9 mouse cellular contexts compared by ENCODE assay signal in the genomic region with DNA sequence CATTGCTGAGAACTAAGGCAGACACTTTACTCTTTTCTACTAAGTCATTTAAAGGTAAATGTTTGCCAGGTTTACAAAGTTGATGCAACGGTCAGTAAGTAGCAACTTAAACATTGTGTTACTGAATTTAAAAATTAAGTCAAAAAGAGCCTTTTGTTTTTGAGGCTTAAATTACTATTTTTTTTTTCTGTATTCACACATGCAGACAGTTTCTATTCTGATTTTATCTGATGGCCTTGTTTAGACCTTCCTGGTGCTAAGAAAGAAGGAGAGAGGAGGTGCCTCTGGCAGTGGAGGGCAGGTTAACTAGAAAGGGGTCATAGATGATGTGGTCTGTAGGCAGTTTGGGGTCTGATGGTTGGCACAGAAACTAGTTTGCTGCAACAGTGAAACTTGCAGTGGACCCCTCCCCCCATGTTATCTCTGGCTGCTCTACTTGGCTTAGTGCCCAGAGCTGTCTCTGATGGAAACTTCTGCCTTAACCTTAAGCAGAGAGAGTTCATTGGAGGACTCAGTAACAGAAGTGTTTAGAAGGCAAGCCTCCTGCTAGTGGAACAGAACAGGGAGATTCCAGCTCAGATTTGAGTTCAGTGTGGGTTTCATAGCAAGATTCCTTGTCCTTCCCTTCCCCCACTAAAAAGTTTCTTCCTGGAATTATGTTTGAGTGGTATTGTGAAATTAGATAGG. TPM values are rescaled to one million over a fixed set of nuclear protein-coding genes. Genes with fewer than 3 reads are reported as not detected.
DNase-seq lines count a peak whose midpoint lies in the region; ATAC-seq and TF ChIP-seq lines count a peak whose summit lies in the region.
"Had no signal": no experiment of that assay in that cellular context is flagged by ENCODE, and none has a peak within 500 bp of the region (broad histone marks: within the 10 kb centered on the region; RNA-seq: fewer than 3 reads in every experiment).

No protein-coding gene starts in this region.

- H3K27me3 ChIP-seq in forebrain, embryonic 16.5 days (replicated peaks; ENCODE audit: control insufficient read depth, insufficient read depth, low read length) = no peaks in the 10 kb centered on the region
- H3K27me3 ChIP-seq in intestine, embryonic 15.5 days (replicated peaks) = no peaks in the 10 kb centered on the region
- no peaks in the 10 kb centered on the region for H3K27me3 ChIP-seq in lung, embryonic 15.5 days
- no peaks in the 10 kb centered on the region for H3K27me3 ChIP-seq in stomach, embryonic 15.5 days (replicated peaks)

- intact Hi-C loops in left cerebral cortex, postnatal 10 days (cut with DNase I) = no loop called here
- intact Hi-C loops in left cerebral cortex, adult 2 months (cut with DNase I) = no loop called here

- no peak overlapping the region for H3K4me2 ChIP-seq in forebrain, embryonic 16.5 days (ENCODE audit: low read length)
- no peak overlapping the region; the same call in 1 of the 2 replicates for H3K4me2 ChIP-seq in intestine, embryonic 15.5 days (replicated peaks)
- peak overlapping the region; percentile 23 for H3K4me2 ChIP-seq in lung, embryonic 15.5 days
- peak overlapping the region; percentile 30 for H3K4me2 ChIP-seq in stomach, embryonic 15.5 days

- H3K9me3 ChIP-seq in forebrain, embryonic 16.5 days (ENCODE audit: control insufficient read depth, low read length) = no peaks in the 10 kb centered on the region
- no peaks in the 10 kb centered on the region for H3K9me3 ChIP-seq in intestine, embryonic 15.5 days
- H3K9me3 ChIP-seq in lung, embryonic 15.5 days = no peaks in the 10 kb centered on the region
- no peaks in the 10 kb centered on the region for H3K9me3 ChIP-seq in stomach, embryonic 15.5 days

- peaks cover 35% of the 10 kb centered on the region for H3K4me1 ChIP-seq in forebrain, embryonic 16.5 days (replicated peaks; ENCODE audit: control insufficient read depth, insufficient read depth, low read length)
- peaks cover 38% of the 10 kb centered on the region for H3K4me1 ChIP-seq in intestine, embryonic 15.5 days (replicated peaks)
- H3K4me1 ChIP-seq in lung, embryonic 15.5 days = peaks cover 48% of the 10 kb centered on the region
- peaks cover 37% of the 10 kb centered on the region for H3K4me1 ChIP-seq in stomach, embryonic 15.5 days

- H3K27ac ChIP-seq in left cerebral cortex, adult 2 months = no peak overlapping the region
- H3K27ac ChIP-seq in forebrain, embryonic 16.5 days (ENCODE audit: low read length) = 0 out of 2 replicates have a peak overlapping the region, but pooled peaks have one; percentile 14
- peak overlapping the region; percentile 64 for H3K27ac ChIP-seq in intestine, embryonic 15.5 days
- H3K27ac ChIP-seq in lung, embryonic 15.5 days = peak overlapping the region; percentile 81
- peak overlapping the region; percentile 68 for H3K27ac ChIP-seq in stomach, embryonic 15.5 days
- H3K27ac ChIP-seq: macrophage had no signal

- TF ChIP-seq CTCF in left cerebral cortex, adult 2 months (IDR thresholded peaks at IDR 0.05) = no peak

- ATAC-seq in forebrain, embryonic 16.5 days = no peak
- peak; percentile 68 for ATAC-seq in intestine, embryonic 15.5 days
- ATAC-seq in lung, embryonic 15.5 days (ENCODE audit: borderline replicate concordance, extremely low read depth, low FRiP score, low TSS enrichment) = peak; percentile 77; the same call in 1 of the 2 replicates
- peak; percentile 35; the same call in 1 of the 2 replicates for ATAC-seq in stomach, embryonic 15.5 days (ENCODE audit: insufficient read depth, low FRiP score, low read depth)

- no peak overlapping the region for H3K9ac ChIP-seq in forebrain, embryonic 16.5 days (replicated peaks; ENCODE audit: low read depth, low read length)
- no peak overlapping the region for H3K9ac ChIP-seq in intestine, embryonic 15.5 days
- H3K9ac ChIP-seq in lung, embryonic 15.5 days = no peak overlapping the region
- no peak overlapping the region for H3K9ac ChIP-seq in stomach, embryonic 15.5 days

- WGBS in forebrain, embryonic 16.5 days = 63% methylated on average over 1 of the region's 1 CpGs
- 21% methylated on average over 1 of the region's 1 CpGs for WGBS in intestine, embryonic 15.5 days
- WGBS in lung, embryonic 15.5 days = 13% methylated on average over 1 of the region's 1 CpGs
- WGBS in stomach, embryonic 15.5 days = 34% methylated on average over 1 of the region's 1 CpGs

- no peaks in the 10 kb centered on the region for H3K36me3 ChIP-seq in forebrain, embryonic 16.5 days (ENCODE audit: control insufficient read depth, insufficient read depth)
- H3K36me3 ChIP-seq in intestine, embryonic 15.5 days = no peaks in the 10 kb centered on the region
- H3K36me3 ChIP-seq in lung, embryonic 15.5 days = no peaks in the 10 kb centered on the region
- no peaks in the 10 kb centered on the region for H3K36me3 ChIP-seq in stomach, embryonic 15.5 days

- H3K4me3 ChIP-seq in left cerebral cortex, adult 2 months = no peak overlapping the region
- H3K4me3 ChIP-seq in forebrain, embryonic 16.5 days (replicated peaks; ENCODE audit: low read length) = no peak overlapping the region
- H3K4me3 ChIP-seq in intestine, embryonic 15.5 days (replicated peaks) = no peak overlapping the region
- H3K4me3 ChIP-seq in lung, embryonic 15.5 days = no peak overlapping the region
- H3K4me3 ChIP-seq in stomach, embryonic 15.5 days (replicated peaks) = no peak overlapping the region

- peak; percentile 32 to 77 for DNase-seq in left cerebral cortex, postnatal 10 days (ENCODE audit: extremely low spot score in 1 of 2, low spot score in 2 of 2)
- DNase-seq in left cerebral cortex, adult 2 months (ENCODE audit: extremely low spot score in 1 of 2, low spot score in 2 of 2) = no peak
- DNase-seq in R1 (ENCODE audit: low read depth, low spot score) = peak; percentile 10
- DNase-seq in layer of hippocampus, postnatal 36 days = no peak

RNA-seq across cellular contexts. Expression of a gene that starts 23.0 kb away (rescaled TPM):
- total RNA-seq in left cerebral cortex, postnatal 10 days (2021) = 100 to 1,000 TPM; 103 TPM
- 100 to 1,000 TPM in 1 of 2 experiments, 10 to 100 TPM in 1; 99.7 to 103 TPM for total RNA-seq in left cerebral cortex, adult 2 months (2021)
- 57.0 and 58.4 TPM in 2 replicates for polyA plus RNA-seq in forebrain, embryonic 16.5 days (2015; fragmentation: Nextera tagmentation; extraction: Ambion mirVana)
- 43.0 and 47.5 TPM in 2 replicates for polyA plus RNA-seq in intestine, embryonic 15.5 days (2015; fragmentation: Nextera tagmentation; extraction: Ambion mirVana)
- polyA plus RNA-seq in lung, embryonic 15.5 days (2015; fragmentation: Nextera tagmentation; extraction: Ambion mirVana) = 56.7 and 59.8 TPM in 2 replicates
- polyA plus RNA-seq in stomach, embryonic 15.5 days (2015; fragmentation: Nextera tagmentation; extraction: Ambion mirVana) = 44.8 and 49.4 TPM in 2 replicates
- 100 to 1,000 TPM; 113 to 117 TPM for total RNA-seq in layer of hippocampus, postnatal 36 days (2021)

RNA-seq across cellular contexts. Expression of a gene that starts 57.6 kb away (rescaled TPM):
- 10 to 100 TPM; 58.1 to 60.2 TPM for total RNA-seq in left cerebral cortex, postnatal 10 days (2021)
- total RNA-seq in left cerebral cortex, adult 2 months (2021) = 10 to 100 TPM; 27.8 to 32.7 TPM
- 10.7 TPM in 2 replicates for polyA plus RNA-seq in forebrain, embryonic 16.5 days (2015; fragmentation: Nextera tagmentation; extraction: Ambion mirVana)
- 1.5 and 2.1 TPM in 2 replicates for polyA plus RNA-seq in intestine, embryonic 15.5 days (2015; fragmentation: Nextera tagmentation; extraction: Ambion mirVana)
- 4.1 and 4.2 TPM in 2 replicates for polyA plus RNA-seq in lung, embryonic 15.5 days (2015; fragmentation: Nextera tagmentation; extraction: Ambion mirVana)
- 3.6 and 3.9 TPM in 2 replicates for polyA plus RNA-seq in stomach, embryonic 15.5 days (2015; fragmentation: Nextera tagmentation; extraction: Ambion mirVana)
- total RNA-seq in layer of hippocampus, postnatal 36 days (2021) = 10 to 100 TPM; 65.5 to 73.2 TPM

Comparison
In these comparisons a context has a peak if more than half of its experiments do, and no peak if none do; other contexts are left out.
1. DNase-seq: peak in left cerebral cortex, postnatal 10 days (2 of 2) and R1 (single experiment); none in left cerebral cortex, adult 2 months (0 of 2) and layer of hippocampus, postnatal 36 days (0 of 2).
2. H3K4me2 ChIP-seq: peak in lung, embryonic 15.5 days (single experiment) and stomach, embryonic 15.5 days (single experiment); none in forebrain, embryonic 16.5 days (single experiment) and intestine, embryonic 15.5 days (single experiment).